Mouse (Mus musculus) liver, embryonic 15.5 days (tissue): Measurements from ENCODE around the gene Ncam1. TPM values are rescaled to one million over a fixed set of nuclear protein-coding genes. Genes with fewer than 3 reads are reported as not detected.

Source experiments
- ATAC-seq: fragments of 200-750 bp; cut with Nextera tagmentation; 2 replicates; pipeline ENCODE4 v1.8.0; 2017; ENCODE audit warnings: moderate number of reproducible peaks, mild to moderate bottlenecking, moderate library complexity; ENCODE audit not compliant: insufficient read depth
- H3K27ac ChIP-seq: fragments of 300-500 bp; sonication (generic); replicated peaks from 2 replicates; pipeline ENCODE4 v1.5.1; 2015; ENCODE audit warnings: mild to moderate bottlenecking, inconsistent platforms
- H3K27me3 ChIP-seq: fragments of 300-500 bp; sonication (generic); 2 replicates; pipeline ENCODE4 v1.6.1; 2015; ENCODE audit warnings: mild to moderate bottlenecking, inconsistent platforms
- H3K36me3 ChIP-seq: fragments of 300-500 bp; sonication (generic); replicated peaks from 2 replicates; pipeline ENCODE4 v1.6.1; 2015; ENCODE audit warnings: moderate library complexity, mild to moderate bottlenecking, inconsistent platforms
- H3K4me1 ChIP-seq: fragments of 300-500 bp; sonication (generic); replicated peaks from 2 replicates; pipeline ENCODE4 v1.6.1; 2015; ENCODE audit warnings: inconsistent platforms
- H3K4me2 ChIP-seq: fragments of 300-500 bp; sonication (generic); 2 replicates; pipeline ENCODE4 v1.6.1; 2015; ENCODE audit warnings: moderate library complexity, mild to moderate bottlenecking, inconsistent platforms
- H3K4me3 ChIP-seq: fragments of 300-500 bp; sonication (generic); replicated peaks from 2 replicates; pipeline ENCODE4 v1.5.1; 2015; ENCODE audit warnings: mild to moderate bottlenecking, inconsistent platforms
- H3K9ac ChIP-seq: fragments of 300-500 bp; sonication (generic); 2 replicates; pipeline ENCODE4 v1.6.1; 2015; ENCODE audit warnings: moderate library complexity, mild to moderate bottlenecking, inconsistent platforms
- H3K9me3 ChIP-seq: fragments of 300-500 bp; sonication (generic); replicated peaks from 2 replicates; pipeline ENCODE4 v1.6.1; 2016; ENCODE audit warnings: inconsistent platforms
- WGBS: fragments of 180-500 bp; shearing (Covaris S2); methylation state at CpG from one replicate; pipeline ENCODE4 v1.1.7; 2015; ENCODE audit warnings: mixed read lengths; ENCODE audit not compliant: insufficient replicate concordance; 5-methylcytosine and 5-hydroxymethylcytosine counted together
- polyA plus RNA-seq: library from polyadenylated mRNA; unstranded; fragments of >200 nt; fragmentation: Nextera tagmentation; extraction: Ambion mirVana; gene quantifications from 2 replicates; pipeline ENCODE4 v1.2.1, GENCODE M21; 2015

Ncam1 gene
- polyA plus RNA-seq, 1 experiment from 2014 or later = 5.6 TPM

DNA sequence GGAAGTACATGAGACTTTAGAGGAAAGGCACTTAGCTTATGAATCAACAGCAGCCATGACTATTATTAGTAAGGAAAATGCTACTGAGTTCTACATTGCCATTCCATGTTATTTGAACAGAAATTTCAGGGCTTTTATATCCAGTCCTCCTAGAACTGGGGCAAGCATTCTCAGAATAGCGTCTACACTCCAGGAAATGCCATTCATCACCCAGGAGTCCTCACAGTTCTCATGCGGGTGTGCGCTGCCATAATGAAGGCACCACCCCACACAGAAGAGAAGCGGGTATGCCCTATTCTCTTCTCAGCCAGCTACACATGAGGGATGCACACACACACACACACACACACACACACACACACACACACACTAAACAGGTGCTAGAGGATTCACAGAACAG, 43.5 kb downstream of the Ncam1 start:
- H3K9ac ChIP-seq = no peak overlapping the region
- no peak overlapping the region for H3K4me2 ChIP-seq
- no peak overlapping the region for H3K27ac ChIP-seq
- 66% methylated on average over 4 of the region's 4 CpGs for WGBS
- H3K27me3 ChIP-seq = no peaks in the 10 kb centered on the region
- no peaks in the 10 kb centered on the region for H3K36me3 ChIP-seq
- ATAC-seq = no peak
- no peak overlapping the region for H3K4me3 ChIP-seq
- no peaks in the 10 kb centered on the region for H3K4me1 ChIP-seq
- H3K9me3 ChIP-seq = no peaks in the 10 kb centered on the region

DNA sequence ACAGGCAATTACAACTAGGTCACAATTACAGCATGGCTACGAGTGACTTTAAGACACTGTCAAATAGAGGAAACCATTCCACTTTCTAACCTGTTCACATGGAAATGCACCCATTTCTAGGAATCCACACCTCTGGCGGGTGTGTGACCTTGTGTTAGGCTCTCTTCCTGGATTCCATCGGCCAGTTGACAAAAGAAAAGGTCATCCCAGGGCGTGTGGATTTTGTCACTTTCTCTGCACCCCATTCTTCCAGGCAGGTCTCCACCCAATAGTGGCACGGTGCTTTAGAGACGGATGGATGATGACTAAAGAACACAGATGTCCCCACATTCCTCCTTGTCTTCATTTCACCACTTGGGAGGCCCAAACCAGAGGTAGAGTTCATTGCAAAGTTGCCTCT, 47.3 kb downstream of the Ncam1 start:
- H3K27ac ChIP-seq = no peak overlapping the region
- 48% methylated on average over 6 of the region's 6 CpGs for WGBS
- H3K9ac ChIP-seq = no peak overlapping the region
- no peak overlapping the region for H3K4me3 ChIP-seq
- no peaks in the 10 kb centered on the region for H3K4me1 ChIP-seq
- no peaks in the 10 kb centered on the region for H3K9me3 ChIP-seq
- H3K4me2 ChIP-seq = no peak overlapping the region
- no peaks in the 10 kb centered on the region for H3K36me3 ChIP-seq
- no peaks in the 10 kb centered on the region for H3K27me3 ChIP-seq
- no peak for ATAC-seq

- no peaks in the 10 kb centered on the region for H3K27me3 ChIP-seq
- no peaks in the 10 kb centered on the region for H3K4me1 ChIP-seq
- WGBS = 62% methylated on average over 2 of the region's 2 CpGs
- H3K9ac ChIP-seq = no peak overlapping the region
- no peak overlapping the region for H3K4me3 ChIP-seq
- H3K9me3 ChIP-seq = no peaks in the 10 kb centered on the region
- no peaks in the 10 kb centered on the region for H3K36me3 ChIP-seq
- no peak overlapping the region for H3K4me2 ChIP-seq
- ATAC-seq = no peak
- no peak overlapping the region for H3K27ac ChIP-seq
Observed at GRCm38 (mm10) chr9:49746176-49746575, 52.5 kb downstream of the Ncam1 start.

DNA sequence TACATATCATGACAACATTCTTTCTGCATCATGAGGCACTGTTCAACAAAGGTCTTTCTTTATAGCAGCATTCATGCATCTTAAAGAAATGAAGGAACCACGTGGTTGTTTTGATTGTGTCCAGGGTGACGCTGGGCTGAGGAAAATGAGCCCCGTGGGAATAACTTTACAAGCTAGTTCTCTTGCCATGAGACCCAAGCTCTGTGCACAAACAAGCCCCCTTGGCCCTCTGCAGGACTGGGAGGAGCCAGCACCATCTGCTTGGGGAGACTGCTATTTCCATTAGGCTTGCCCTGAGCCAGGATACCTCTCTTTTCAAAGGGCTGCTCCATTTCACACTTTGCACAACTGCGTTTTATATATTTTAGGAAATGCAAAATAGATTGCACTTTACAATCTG, 53.0 kb downstream of the Ncam1 start:
- H3K4me1 ChIP-seq = no peaks in the 10 kb centered on the region
- H3K4me2 ChIP-seq = no peak overlapping the region
- no peaks in the 10 kb centered on the region for H3K27me3 ChIP-seq
- H3K4me3 ChIP-seq = no peak overlapping the region
- WGBS = 53% methylated on average over 4 of the region's 4 CpGs
- no peak for ATAC-seq
- H3K27ac ChIP-seq = no peak overlapping the region
- no peaks in the 10 kb centered on the region for H3K9me3 ChIP-seq
- H3K9ac ChIP-seq = no peak overlapping the region
- H3K36me3 ChIP-seq = no peaks in the 10 kb centered on the region

DNA sequence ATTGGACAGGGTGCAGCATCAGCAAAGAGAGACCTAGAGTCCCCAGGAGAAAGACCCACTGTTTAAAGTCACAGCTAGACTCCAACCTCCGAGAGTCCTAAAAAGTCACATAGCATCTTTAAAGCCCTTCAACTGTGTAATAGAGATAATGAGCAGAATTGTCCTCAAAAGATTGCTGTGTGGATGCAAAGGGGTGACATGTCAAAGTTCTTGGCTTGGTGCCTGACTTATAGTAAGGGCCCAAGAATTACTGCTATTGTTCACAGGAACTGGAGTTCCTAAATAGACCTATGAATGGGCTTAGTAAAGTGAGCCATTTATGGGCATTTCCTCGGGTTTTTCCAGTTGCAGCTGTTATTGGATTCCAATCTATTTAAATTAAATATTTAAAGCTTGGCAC, 54.4 kb downstream of the Ncam1 start:
- ATAC-seq = no peak
- Histone ChIP-seq H3K27ac (no peak overlapping the region), H3K4me1 (no peaks in the 10 kb centered on the region), H3K36me3 (no peaks in the 10 kb centered on the region), H3K4me2 (no peak overlapping the region), H3K9ac (no peak overlapping the region), H3K27me3 (no peaks in the 10 kb centered on the region), H3K4me3 (no peak overlapping the region), H3K9me3 (no peaks in the 10 kb centered on the region)
- WGBS = 47% methylated on average over 2 of the region's 2 CpGs

DNA sequence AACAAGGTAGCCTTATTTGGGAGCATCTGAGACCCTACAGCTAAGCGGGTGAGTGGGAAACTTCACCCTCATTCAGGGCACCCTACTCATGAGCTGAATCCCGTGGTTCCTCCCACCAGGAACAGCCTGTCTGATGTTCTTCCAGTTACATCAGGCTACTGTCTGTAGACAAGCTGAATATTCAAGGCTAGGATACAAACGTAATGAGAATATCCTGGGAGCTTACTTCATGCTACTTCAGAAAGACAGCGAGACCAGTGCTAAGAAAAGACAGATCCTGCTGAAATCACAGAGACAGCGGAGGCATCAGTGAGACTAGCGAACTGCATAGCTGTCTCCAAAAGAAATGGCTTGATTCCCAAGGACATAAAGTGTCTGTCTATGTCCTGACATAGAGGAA, 58.8 kb downstream of the Ncam1 start:
- Histone ChIP-seq H3K4me2 (no peak overlapping the region), H3K9me3 (no peaks in the 10 kb centered on the region), H3K27me3 (no peaks in the 10 kb centered on the region), H3K9ac (no peak overlapping the region), H3K4me3 (no peak overlapping the region), H3K4me1 (no peaks in the 10 kb centered on the region), H3K36me3 (no peaks in the 10 kb centered on the region), H3K27ac (no peak overlapping the region)
- ATAC-seq = no peak
- 62% methylated on average over 6 of the region's 6 CpGs for WGBS

DNA sequence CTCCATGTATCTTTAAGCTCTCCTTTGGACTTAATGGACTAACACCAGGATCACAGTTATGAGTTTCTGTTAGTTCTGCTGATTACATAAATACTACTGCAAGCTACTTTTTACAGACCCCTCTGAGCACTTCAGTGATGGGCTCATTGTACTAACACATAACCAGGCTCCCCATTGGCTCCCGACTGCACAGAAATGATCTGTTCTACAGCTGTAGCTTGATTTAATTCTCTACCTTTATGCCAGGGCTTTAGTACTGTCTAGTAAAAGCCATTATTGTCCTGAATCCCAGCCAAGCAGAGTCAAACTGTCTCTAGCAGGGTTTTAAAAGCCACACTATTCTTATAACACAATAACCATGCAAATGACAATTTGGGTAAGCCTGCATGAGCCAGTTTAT, 60.2 kb downstream of the Ncam1 start:
- no peak overlapping the region for H3K27ac ChIP-seq
- H3K36me3 ChIP-seq = no peaks in the 10 kb centered on the region
- no peak overlapping the region for H3K9ac ChIP-seq
- no peaks in the 10 kb centered on the region for H3K4me1 ChIP-seq
- no peaks in the 10 kb centered on the region for H3K27me3 ChIP-seq
- no peaks in the 10 kb centered on the region for H3K9me3 ChIP-seq
- ATAC-seq = no peak
- 64% methylated on average over 1 of the region's 1 CpGs for WGBS
- H3K4me2 ChIP-seq = no peak overlapping the region
- no peak overlapping the region for H3K4me3 ChIP-seq

DNA sequence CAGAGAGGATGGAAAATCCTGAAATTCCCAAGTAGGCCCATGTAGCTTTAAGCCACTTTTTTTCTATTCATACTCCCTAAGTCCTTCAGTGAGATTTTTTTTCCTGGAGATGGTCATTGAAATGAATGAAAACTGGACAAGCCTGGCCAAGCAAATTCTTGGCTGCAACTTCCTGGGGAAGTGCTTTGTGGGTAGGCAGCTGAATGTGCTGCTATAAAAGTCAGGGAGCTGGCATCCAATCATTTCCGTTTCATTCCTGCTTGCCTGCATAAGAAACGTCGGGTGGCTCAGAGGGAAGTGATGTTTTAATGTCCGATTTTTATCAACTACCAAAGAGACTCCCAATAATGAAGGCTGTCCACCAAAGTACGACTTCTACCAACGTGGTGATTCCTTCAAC, 61.6 kb downstream of the Ncam1 start:
- ATAC-seq = no peak
- Histone ChIP-seq H3K9me3 (no peaks in the 10 kb centered on the region), H3K27me3 (no peaks in the 10 kb centered on the region), H3K9ac (no peak overlapping the region), H3K4me3 (no peak overlapping the region), H3K27ac (no peak overlapping the region), H3K4me2 (no peak overlapping the region), H3K36me3 (no peaks in the 10 kb centered on the region), H3K4me1 (no peaks in the 10 kb centered on the region)
- 47% methylated on average over 6 of the region's 6 CpGs for WGBS

- no peak overlapping the region for H3K27ac ChIP-seq
- H3K4me1 ChIP-seq = no peaks in the 10 kb centered on the region
- H3K27me3 ChIP-seq = no peaks in the 10 kb centered on the region
- H3K9me3 ChIP-seq = no peaks in the 10 kb centered on the region
- no peak overlapping the region for H3K9ac ChIP-seq
- no peak overlapping the region for H3K4me2 ChIP-seq
- no peak for ATAC-seq
- H3K4me3 ChIP-seq = no peak overlapping the region
- H3K36me3 ChIP-seq = no peaks in the 10 kb centered on the region
- WGBS = 55% methylated on average over 7 of the region's 7 CpGs
Observed at GRCm38 (mm10) chr9:49734348-49735007, 64.2 kb downstream of the Ncam1 start.

- H3K36me3 ChIP-seq = no peaks in the 10 kb centered on the region
Observed at GRCm38 (mm10) chr9:49733726-49734125, 65.0 kb downstream of the Ncam1 start.

GRCm38 (mm10) chr9:49729479-49729878, 69.2 kb downstream of the Ncam1 start:
- H3K4me3 ChIP-seq = no peak overlapping the region
- no peaks in the 10 kb centered on the region for H3K27me3 ChIP-seq
- ATAC-seq = no peak
- no peak overlapping the region for H3K9ac ChIP-seq
- no peak overlapping the region for H3K27ac ChIP-seq
- no peaks in the 10 kb centered on the region for H3K9me3 ChIP-seq
- H3K36me3 ChIP-seq = no peaks in the 10 kb centered on the region
- H3K4me1 ChIP-seq = no peaks in the 10 kb centered on the region
- 45% methylated on average over 3 of the region's 3 CpGs for WGBS
- H3K4me2 ChIP-seq = no peak overlapping the region

More at GRCm38 (mm10) chr9:49733726-49734125, 65.0 kb downstream of the Ncam1 start:
- Histone ChIP-seq H3K4me1 (no peaks in the 10 kb centered on the region), H3K9me3 (no peaks in the 10 kb centered on the region), H3K27me3 (no peaks in the 10 kb centered on the region), H3K27ac (no peak overlapping the region), H3K4me2 (no peak overlapping the region), H3K9ac (no peak overlapping the region), H3K4me3 (no peak overlapping the region)
- ATAC-seq = no peak
- WGBS = 63% methylated on average over 5 of the region's 5 CpGs

DNA sequence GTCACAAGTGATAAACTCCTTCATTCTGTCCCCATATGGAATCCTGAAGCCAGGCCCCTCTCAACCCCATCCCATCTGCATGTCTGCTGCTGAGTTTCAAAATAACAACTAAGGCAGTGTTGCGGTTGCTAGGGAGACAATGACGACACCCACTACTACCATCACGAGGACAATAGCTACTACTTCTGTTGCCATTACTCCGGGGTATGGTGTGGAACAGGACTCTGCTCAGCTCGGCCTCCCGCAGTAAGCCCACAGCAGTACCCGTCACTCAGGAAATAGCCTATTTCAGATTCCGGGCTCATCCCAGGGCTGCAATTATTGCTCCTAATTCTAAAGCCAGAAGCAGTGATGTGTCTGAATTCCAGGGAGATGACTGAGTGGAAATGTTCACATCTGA, 70.5 kb downstream of the Ncam1 start:
- WGBS = 59% methylated on average over 8 of the region's 8 CpGs
- Histone ChIP-seq H3K27me3 (no peaks in the 10 kb centered on the region), H3K4me2 (no peak overlapping the region), H3K27ac (no peak overlapping the region), H3K9me3 (no peaks in the 10 kb centered on the region), H3K36me3 (no peaks in the 10 kb centered on the region), H3K4me1 (no peaks in the 10 kb centered on the region), H3K9ac (no peak overlapping the region), H3K4me3 (no peak overlapping the region)
- ATAC-seq = no peak
